Mouse (Mus musculus) limb, embryonic 15.5 days (tissue): ENCODE measurements around the gene Slc25a44. TPM values are rescaled to one million over a fixed set of nuclear protein-coding genes. Genes with fewer than 3 reads are reported as not detected.

ENCODE experiments used
- microRNA-seq: library from miRNA; unstranded; fragments of <30 nt; microRNA quantifications from one replicate; pipeline ENCODE4, GENCODE M21; 2016
- polyA plus RNA-seq: library from polyadenylated mRNA; unstranded; fragments of >200 nt; fragmentation: Nextera tagmentation; extraction: Ambion mirVana; gene quantifications from 2 replicates; pipeline ENCODE4 v1.2.1, GENCODE M21; 2015

Slc25a44 gene
- polyA plus RNA-seq, 1 experiment from 2014 or later, result 16.5 TPM

Small RNAs within 50 kb of the gene (microRNA-seq; reads per million reads assigned to microRNA genes)
- not detected for gene Mir7011

Other genes with a start within 250 kb of the Slc25a44 start
- gene Rhbg, start 170.4 kb downstream of the Slc25a44 start, polyA plus RNA-seq, result 24.1 and 25.6 TPM in 2 replicates
- 2.0 and 4.1 TPM in 2 replicates for gene Gm38392, start 137.9 kb downstream of the Slc25a44 start, polyA plus RNA-seq
- 9.9 and 12.0 TPM in 2 replicates for gene Tsacc, start 128.1 kb downstream of the Slc25a44 start, polyA plus RNA-seq
- 440 and 451 TPM in 2 replicates for gene Cct3, start 128.0 kb downstream of the Slc25a44 start, polyA plus RNA-seq
- gene Glmp, start 100.1 kb downstream of the Slc25a44 start, polyA plus RNA-seq, result 198 and 199 TPM in 2 replicates
- 36.0 and 37.2 TPM in 2 replicates for gene Tmem79, start 89.0 kb downstream of the Slc25a44 start, polyA plus RNA-seq
- gene Smg5, start 88.9 kb downstream of the Slc25a44 start, polyA plus RNA-seq, result 42.7 and 42.9 TPM in 2 replicates
- 16.4 and 16.9 TPM in 2 replicates for gene Paqr6, start 60.6 kb downstream of the Slc25a44 start, polyA plus RNA-seq
- gene Bglap3, start 52.4 kb downstream of the Slc25a44 start, polyA plus RNA-seq, result 34.8 and 39.9 TPM in 2 replicates
- gene Bglap2, start 46.4 kb downstream of the Slc25a44 start, polyA plus RNA-seq, result 1.5 and 2.4 TPM in 2 replicates
- gene Bglap, start 40.7 kb downstream of the Slc25a44 start, polyA plus RNA-seq, result 0.88 and 1.7 TPM in 2 replicates
- 94.9 and 106 TPM in 2 replicates for gene Pmf1, start 14.8 kb downstream of the Slc25a44 start, polyA plus RNA-seq
- gene Sema4a, start 36.0 kb upstream of the Slc25a44 start, polyA plus RNA-seq, result 23.1 and 24.5 TPM in 2 replicates
- 635 and 751 TPM in 2 replicates for gene Lmna, start 84.8 kb upstream of the Slc25a44 start, polyA plus RNA-seq
- gene Mex3a, start 107.3 kb upstream of the Slc25a44 start, polyA plus RNA-seq, result 17.6 and 21.0 TPM in 2 replicates
- 144 and 148 TPM in 2 replicates for gene Rab25, start 123.2 kb upstream of the Slc25a44 start, polyA plus RNA-seq
- gene Lamtor2, start 127.9 kb upstream of the Slc25a44 start, polyA plus RNA-seq, result 194 and 207 TPM in 2 replicates
- gene Ubqln4, start 128.6 kb upstream of the Slc25a44 start, polyA plus RNA-seq, result 39.6 and 44.1 TPM in 2 replicates
- gene Ssr2, start 150.7 kb upstream of the Slc25a44 start, polyA plus RNA-seq, result 347 and 365 TPM in 2 replicates
- gene Arhgef2, start 180.8 kb upstream of the Slc25a44 start, polyA plus RNA-seq, result 84.9 and 97.3 TPM in 2 replicates
- gene Rxfp4, start 228.0 kb upstream of the Slc25a44 start, polyA plus RNA-seq, result 0.19 TPM in 1 of 2 replicates, not detected in the other